Mouse (Mus musculus) ovary, postnatal 10 days (tissue): ENCODE data around the gene Tnnt3.

Experiments used
- DNase-seq: peaks from one replicate; pipeline ENCODE4 v3.0.0; 2022; ENCODE audit warnings: low spot score

Gene Tnnt3

DNA sequence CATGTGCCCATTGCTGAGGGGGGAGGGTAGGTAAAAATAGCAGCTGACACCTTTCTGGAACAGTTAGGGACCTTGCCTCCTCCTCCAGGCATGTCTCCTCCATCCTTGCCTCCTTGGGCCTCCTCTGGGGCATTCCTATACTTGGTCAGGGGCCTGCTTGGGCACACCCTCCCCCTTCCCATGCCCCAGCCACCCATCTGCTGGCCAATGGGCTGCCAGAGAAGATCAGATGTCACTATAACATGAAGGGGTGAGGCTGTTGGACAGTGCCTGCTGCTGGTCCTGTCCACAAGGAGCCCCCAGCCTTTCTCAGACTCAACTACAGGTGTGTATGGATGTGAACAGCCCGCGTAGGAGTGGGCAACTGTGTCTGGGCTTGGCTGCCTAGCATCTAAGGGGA, at the start of gene Tnnt3:
TSS of gene Tnnt3 (plus strand) at position 262 of the 400 bp plus-strand sequence.
- DNase-seq: no peak

DNA sequence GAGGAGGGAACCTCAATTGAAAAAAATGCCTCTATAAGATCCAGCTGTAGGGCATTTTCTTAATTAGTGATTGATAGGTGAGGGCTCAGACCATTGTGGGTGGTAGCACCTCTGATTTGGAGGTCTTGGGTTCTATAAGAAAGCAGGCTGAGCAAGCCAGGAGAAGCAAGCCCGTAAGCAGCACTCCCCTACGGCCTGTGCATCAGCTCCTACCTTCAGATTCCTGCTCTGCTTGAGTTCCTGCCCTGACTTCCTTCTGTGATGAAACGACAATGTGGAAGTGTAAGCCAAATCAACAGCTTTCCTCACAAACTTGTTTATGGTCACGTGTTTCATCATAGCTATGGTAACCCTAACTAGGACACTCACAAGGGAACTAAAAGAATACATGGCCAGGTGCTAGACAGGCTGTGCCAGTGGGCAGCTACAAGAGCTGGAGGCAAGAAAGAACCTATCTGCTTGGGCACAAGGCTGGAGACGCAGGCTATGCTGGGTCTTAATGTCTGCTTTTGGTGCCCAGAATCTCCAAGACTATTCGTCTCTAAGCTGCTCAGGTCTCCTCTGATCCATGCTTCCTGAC, 49.5 kb upstream of the Tnnt3 start:
- no peak for DNase-seq

DNA sequence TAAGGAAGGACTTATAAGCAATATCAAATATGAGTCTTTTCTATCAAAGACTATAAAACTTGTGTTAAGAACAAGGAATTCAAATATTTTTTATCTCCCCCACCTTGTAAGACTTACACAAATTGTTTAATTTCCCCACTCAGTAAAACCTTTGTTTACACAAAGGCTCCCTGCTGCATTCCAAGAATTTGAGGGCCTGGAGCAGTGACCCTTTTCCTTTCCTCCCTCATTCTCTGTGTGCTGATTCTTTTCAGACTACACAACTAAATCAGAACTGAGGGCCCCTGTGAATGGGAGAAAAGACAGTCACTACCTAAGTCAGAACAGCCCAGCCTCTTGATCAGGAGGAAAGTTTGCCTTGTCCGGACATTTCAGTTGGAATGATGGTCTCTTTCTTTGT, 43.9 kb upstream of the Tnnt3 start:
- no peak for DNase-seq

DNA sequence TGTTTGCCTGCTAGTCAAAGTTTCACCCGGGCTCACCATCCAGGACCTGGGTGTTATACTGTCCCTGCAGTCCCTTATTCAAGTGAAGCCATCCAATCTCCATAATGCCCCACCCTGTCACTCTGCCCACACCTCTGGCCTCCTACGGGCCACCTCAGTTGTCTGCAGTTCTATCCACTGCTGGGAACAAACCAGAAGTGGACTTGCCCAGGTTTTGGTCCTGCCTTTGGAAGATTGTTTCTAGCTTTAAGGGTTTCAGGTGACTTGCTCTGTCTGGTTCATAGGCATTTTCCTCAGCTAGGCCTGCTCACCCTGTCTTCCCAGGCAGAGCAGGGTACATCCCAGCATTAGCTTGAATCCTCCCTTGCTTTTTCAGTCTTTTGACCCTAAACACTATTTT, 43.4 kb upstream of the Tnnt3 start:
- DNase-seq: no peak

DNA sequence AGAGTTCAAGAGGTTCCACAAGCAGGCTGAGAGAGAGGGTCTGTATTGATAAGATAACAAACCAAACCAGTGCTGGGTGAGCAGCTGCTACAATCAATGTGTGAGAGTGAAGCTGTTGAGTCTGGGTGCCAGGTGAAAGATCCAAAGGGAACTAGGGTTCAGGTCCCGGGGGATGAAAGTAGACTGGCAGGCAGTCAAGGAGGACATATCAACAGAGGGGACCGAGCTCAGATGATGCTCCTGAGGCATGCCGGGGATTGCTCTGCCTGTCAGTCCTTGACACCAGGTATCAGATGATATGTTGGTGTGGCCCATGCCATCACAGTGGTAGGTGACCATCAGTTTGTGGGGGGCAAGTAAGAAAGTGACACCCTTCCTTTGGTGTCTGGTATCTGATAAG, 41.8 kb upstream of the Tnnt3 start:
- DNase-seq: no peak

DNA sequence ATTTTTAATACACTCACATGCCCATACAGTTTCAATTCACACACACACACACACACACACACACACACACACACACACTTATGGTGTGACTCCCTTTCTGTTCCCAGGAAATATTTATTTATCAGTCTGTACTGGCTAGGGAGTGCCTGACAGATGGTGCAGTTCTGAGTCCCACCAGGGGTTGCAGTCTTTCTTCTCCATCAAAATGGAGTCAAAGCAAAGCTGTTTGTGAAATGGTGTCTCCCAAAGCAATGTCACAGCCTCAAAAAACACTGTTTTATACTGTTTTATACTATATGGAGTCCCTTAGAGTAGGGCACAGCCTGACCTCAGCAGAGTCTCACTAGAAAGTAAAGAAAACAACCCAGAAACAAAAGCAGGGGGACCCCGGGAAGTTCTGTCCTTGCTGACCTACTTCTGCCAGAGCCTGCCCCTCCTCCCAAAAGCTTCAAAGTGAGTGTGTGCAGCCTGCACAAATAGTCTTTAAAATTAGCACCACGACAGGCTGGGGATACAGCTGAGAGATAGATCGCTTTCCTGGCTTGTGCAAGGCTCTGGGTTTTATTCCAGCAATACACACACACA, 41.3 kb upstream of the Tnnt3 start:
- DNase-seq: no peak

DNA sequence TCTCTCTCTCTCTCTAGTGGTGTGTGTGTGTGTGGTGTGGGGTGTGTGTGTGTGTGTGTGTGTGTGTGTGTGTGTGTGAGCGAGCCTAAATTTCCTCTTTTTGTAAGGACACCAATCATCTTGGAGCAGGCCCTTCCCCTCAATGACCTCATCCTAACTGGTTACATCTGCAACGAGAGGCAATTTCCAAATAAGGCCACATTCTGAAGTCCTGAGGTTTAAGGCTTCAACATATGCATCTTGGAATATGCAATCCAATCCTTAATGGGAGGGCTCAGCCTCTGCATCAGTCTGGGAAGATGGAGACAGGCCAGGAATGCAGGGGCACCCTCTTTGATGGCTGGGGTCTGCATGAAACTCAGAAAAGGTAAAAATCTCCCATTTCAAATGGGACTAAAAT, 40.6 kb upstream of the Tnnt3 start:
- no peak for DNase-seq

DNA sequence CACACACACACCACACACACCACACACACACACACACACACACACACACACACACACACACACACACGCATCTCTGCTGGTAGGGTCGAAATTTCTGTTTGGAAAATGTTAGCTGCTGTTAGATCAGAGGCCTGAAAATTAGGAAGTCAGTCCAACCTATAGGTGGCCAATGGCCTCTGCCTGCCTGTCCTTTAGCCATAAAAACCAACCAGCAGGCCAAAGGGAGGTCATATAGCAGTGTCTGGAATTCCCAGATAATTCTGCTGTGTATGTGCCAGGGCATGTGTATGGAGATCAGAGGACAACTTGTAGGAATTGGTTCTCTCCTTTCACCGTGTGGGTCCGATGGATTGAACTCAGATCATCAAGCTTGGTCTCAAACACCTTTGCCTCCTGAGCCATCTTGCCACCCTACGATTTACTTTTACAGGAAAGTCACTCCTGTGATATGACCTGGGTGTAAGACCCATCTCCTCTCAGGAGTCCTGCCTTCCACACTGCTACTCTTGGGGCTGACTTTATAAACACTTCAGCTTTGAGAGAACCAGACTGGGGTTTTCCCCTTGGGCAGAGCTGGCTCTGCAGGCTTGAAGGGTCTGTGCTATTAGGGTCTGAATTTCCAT, 39.8 kb upstream of the Tnnt3 start:
- DNase-seq: no peak

DNA sequence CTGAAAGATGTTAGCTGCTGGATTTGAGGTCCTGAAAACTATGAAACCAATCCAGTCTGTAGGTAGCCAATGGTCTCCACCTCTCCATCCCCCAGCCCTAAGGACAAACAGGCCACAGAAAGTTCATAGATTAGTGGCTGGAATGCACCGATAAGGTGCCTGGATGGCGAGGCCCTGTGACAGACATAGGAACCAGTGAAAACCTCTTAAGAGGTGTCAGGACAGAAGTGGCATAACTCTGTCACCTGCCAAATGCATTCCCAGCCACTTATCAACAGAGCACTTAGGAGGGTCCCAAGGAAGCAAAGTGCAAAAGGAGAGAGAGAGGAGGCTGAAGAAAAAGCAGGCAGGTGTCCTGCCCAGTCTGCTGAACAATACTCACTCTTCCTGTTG, 39.3 kb upstream of the Tnnt3 start:
- DNase-seq: no peak

DNA sequence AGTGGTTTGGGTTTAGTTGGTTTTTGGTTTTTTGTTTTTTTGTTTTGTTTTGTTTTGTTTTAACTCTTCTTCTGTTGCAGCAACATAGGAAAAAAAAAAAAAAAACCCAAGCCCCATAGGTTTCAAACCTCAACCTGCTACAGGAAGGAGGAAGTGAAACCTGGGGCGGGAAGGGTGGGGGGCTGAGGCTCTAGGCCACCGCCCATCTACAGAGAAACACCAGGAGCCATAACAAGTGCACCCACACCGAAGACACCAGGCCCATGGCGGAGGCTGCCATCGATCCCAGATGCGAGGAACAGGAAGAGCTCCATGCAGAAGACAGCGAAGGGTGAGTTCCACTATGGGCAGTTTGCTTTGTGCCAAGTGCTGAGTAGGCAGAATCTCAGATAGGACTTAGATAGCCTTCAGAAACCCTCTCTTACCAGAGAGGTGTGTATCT, 38.0 kb upstream of the Tnnt3 start, which contains the start of gene Lsp1:
TSS of gene Lsp1 (plus strand) at position 174 of the 442 bp plus-strand sequence.
- no peak for DNase-seq

DNA sequence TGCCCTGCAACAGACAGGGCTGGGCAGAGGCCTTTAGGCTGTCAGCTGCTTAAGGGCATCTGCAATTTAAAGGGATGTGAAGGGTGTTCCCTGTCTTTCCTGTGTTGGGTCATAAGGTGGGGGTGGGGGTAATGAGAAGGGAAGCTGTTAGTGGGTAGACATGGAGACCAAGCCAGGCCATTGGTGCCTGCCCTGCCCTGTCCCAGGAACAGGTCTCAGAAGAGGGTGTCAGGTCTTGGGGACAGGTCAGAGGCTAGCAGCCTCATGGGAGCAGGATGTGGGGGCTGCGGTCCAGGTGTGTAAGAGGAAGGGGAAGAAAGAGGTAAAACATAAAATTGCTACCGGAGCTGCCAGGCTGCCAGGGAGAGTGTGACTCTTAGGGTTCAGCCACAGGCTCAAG, 37.2 kb upstream of the Tnnt3 start:
- DNase-seq: no peak

DNA sequence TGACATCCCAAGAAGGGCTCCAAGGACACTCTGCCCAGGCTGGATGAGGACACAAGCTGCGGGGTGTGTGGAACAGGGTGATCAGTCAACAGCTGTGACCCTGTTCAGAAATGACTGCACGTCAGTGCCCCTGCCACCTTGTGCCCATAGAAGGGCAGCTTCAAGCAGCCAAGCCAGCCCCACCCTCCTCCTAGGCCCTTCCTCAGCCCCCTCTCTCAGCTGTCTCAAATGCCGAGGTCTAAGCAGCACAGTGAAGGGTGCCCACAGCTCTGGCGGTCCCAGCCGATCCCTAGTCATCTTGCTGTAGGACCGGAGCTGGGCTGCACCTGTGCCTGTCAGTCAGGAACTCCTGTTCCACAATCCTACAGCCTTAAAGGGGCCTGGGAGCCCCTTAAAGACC, 36.4 kb upstream of the Tnnt3 start:
- DNase-seq: no peak

DNA sequence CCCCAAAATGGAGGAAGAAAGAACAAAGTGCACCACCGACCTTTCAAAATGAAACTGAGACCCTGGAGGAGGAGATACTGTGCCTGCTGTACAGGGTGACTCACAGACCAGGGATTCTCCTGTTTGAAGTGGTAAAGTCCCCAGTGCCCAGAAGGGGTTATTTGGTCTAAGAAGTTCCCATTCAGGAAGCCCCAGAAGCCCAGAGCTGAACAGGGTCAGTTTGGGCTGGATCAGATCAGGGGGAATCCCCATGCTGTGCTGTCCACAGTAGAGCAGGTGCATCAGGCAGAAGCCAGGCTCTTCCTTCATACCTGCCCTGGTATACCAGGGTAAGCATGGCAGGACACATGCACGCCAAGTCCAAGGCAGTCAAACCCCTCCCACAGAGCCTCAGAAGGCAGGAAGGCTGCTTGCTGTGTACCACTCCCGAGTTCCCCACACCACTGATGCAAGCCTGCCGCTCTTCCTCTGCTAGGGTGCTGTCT, 36.0 kb upstream of the Tnnt3 start:
- no peak for DNase-seq

DNA sequence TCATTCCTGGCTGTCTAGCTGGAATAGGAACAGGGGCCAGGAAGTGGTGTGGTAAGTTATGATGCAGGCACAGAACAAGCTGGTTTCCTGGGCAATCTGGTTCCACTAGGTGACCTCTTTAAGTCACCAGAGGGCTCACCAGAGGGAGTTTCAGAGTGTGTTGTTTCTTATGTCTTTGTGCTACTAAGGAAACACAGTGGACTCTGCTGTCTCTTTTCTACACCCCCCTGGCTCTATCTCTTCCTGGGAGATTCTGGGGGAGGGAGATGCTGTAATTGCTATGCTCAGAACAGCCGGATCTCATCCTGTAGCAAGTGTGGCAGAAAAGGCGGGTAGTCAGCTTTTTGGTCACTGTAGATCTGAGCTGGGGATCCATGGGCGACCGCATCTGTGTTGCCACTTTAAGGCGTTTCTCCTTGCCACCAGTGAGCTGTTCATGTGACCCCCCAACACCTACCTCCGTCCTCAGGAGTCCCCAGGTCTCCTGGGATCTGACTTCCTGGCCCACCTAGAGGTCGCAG, 28.4 kb upstream of the Tnnt3 start:
- DNase-seq: peak; percentile 9

DNA sequence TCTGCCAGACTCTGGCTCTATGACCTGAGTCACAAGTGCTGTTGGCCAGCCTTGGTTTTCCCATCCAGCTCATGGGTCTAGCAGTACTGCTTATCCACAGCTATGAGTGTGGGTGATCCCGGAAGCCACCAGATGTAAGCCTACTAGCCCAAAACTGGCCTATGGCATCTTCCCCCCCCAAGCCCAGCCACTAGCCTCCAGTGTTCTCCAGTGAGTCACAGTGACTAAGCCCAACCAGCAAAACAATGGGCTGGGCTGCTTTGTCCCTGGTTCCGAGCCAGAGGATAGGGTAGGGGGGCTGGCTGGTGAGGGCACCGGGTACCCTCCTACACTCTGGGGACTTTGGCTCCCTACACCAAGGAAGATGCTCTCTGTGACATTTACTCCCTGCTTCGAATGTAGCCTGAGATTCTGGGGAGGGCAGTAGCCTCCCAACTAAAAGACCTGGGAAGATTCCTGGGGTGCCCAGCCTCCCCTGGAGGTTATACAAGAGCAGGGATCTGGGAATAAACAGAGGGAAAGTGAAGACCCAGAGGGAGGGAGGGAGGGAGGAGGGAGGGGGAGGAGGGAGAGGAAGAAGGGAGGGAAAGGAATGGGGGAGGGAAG, 27.7 kb upstream of the Tnnt3 start:
- DNase-seq: peak; percentile 46

DNA sequence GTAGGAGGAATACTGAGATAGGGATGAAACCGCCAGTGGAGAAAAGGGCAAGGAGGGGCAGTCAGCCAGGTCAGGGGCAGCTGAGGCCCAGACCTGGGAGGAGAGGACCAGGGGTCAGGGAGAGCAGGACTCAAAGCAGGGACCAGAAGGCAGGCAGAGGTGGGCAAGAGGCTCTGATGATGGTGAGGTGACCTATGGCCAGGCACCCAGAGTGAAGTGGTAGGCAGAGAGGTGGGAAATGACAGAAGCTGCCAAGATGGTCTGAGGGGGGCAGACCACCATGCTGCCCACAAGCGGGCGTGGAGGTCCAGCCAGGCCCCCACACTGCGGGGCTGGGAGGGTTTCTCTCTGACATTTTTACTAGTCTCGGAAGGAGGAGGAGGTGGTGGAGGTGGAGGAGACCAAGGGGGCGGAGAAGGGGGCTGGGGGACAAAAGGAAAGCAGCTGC, 27.2 kb upstream of the Tnnt3 start:
- no peak for DNase-seq

DNA sequence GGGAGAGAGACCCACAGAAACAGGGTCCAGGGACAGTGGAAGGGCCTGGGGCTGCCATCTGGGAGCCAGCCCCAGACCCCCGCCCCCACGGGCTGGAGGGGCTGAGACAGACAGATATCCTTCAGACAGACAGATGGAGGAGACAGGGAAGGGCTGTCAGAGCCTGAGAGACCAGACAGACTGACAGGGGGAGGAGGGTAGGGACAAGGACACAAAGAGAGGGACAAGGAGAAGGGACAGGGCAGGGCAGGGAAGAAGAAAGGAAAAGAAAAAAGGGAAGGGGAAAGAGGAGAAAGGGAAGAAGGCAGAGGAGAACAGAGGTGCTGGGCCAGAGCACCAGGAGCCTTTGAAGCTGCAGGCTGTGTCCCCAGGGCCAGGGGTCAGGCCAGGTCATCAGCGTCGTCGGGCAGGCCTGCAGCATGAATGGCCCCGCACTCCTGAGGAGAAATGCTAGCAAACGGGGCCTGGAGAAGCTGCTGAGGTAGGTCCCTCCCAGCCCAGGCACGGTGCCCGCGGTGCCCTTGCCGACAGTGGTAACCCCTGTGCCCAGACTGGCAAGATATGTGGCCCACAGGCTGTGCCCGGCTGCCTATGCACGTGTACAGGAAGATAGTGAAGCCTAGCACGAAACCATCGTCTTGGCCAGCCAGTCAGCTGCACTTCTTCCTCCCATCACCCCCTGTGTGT, 26.6 kb upstream of the Tnnt3 start:
- no peak for DNase-seq

DNA sequence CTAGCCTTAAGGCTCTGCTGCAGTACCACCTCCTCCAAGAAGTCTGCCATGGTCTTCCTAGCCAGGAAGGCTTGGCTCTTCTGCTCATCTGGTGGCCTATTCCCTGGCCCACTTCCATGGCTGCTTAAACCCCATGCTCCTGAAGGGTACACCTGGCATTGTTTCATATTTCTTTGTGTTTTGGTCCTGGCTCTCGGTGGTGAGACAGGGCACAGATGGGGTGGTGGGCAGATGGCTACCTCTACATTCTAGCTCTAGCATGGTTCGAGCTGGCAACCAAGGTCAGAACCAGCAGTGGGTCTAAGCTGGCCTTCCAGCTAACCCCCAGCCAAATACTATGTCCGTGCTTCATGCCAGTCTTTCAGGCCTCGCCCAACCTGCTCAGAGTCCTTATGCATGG, 25.7 kb upstream of the Tnnt3 start:
- peak; percentile 2 for DNase-seq

DNA sequence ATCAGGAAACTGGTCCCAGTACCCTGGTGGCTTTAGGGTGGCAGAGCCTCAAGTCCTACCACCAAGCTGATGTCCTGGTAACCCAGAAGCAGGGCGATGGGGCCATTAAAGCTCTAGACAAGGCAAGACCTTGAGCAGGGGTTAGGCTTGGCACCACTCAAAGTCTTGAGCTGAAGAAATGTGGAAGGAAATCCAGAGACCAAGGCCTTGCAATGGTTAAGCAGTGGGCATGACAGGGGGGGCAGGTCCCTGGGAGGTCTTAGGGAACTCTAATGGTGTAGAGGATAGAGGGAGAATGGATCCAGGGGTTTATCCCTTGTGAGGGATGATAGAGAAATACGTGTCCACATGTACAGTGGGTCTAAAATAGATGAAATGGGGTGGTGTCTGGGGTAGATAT, 25.2 kb upstream of the Tnnt3 start:
- peak; percentile 1 for DNase-seq

DNA sequence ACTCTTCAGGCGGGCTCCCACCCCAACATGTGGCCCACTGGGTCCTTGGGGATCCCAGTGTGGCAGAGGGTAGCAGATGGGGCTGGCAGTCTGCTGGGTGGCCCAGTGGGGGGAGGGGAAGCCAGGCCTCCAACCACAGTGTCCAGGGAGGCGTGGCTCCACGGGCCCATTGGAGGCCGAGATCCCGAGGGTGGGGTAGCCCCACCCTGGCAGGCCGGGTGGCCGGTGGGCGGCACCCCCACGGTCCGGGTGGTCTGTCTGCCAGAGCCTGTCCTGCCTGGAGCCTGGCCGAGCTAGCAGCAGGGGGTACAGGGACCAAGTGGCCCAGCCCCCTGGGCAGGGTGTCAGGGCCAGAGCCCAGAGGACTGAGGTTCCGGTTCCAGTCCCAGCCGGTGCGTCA, 23.8 kb upstream of the Tnnt3 start:
- DNase-seq: peak; percentile 44

DNA sequence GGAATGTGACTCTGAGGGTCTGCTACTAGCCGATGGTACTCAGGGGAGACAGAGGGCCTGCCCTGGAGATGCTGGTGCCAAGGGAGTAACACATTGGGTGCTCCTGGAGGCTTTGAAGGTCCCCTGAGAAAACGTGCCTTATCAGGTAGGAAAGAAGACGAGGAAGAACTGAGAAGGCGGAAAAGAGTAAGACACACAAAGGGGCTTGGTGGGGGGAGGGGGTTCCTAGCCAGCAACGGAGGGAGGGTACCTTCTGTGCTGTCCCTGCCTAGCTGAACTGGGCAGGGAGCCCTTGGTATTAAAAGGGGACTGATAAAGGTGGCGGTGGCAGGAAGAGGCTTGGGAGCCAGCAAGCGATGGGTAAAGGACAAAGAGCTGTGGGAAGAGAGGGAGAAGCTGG, 23.0 kb upstream of the Tnnt3 start:
- no peak for DNase-seq

DNA sequence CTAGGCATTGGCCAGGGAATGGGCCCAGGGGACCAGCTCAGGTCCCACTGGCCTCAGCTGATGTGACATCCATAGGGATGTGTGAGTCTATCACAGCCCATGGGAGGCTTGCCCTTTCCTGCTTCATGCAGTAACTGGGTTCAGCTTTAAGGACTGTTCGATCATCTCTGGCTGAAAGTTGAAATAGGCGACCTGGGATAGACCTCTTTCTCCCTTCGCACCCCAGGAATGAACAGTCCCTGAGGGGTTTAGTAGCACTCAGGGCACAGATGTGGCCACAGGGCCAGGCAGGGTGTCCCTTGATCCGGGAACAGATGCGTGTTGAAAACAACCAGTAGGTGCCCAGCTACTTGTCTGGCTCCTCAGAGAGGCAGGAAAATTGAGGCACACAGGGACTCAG, 22.4 kb upstream of the Tnnt3 start:
- no peak for DNase-seq
